Mouse (Mus musculus) forebrain, embryonic 10.5 days (tissue): Measurements from ENCODE around the gene Adk. TPM values are rescaled to one million over a fixed set of nuclear protein-coding genes. Genes with fewer than 3 reads are reported as not detected.

ENCODE experiments used
- DNase-seq: peaks from one replicate; pipeline ENCODE4 v3.0.0-alpha.2; 2017; ENCODE audit warnings: low spot score; ENCODE audit errors: extremely low spot score
- H3K27ac ChIP-seq: fragments of 300-500 bp; sonication (generic); 2 replicates; pipeline ENCODE4 v1.5.1; 2016; ENCODE audit warnings: mild to moderate bottlenecking
- H3K27me3 ChIP-seq: fragments of 300-500 bp; sonication (generic); 2 replicates; pipeline ENCODE4 v1.6.1; 2016; ENCODE audit warnings: mild to moderate bottlenecking; ENCODE audit not compliant: poor library complexity, severe bottlenecking
- H3K36me3 ChIP-seq: fragments of 300-500 bp; sonication (generic); replicated peaks from 2 replicates; pipeline ENCODE4 v1.6.1; 2016; ENCODE audit warnings: mild to moderate bottlenecking, moderate library complexity
- H3K4me1 ChIP-seq: fragments of 300-500 bp; sonication (generic); 2 replicates; pipeline ENCODE4 v1.6.1; 2016
- H3K4me3 ChIP-seq: fragments of 300-500 bp; sonication (generic); 2 replicates; pipeline ENCODE4 v1.5.1; 2016; ENCODE audit warnings: mild to moderate bottlenecking, moderate library complexity
- H3K9me3 ChIP-seq: fragments of 300-500 bp; sonication (generic); 2 replicates; pipeline ENCODE4 v1.6.1; 2016; ENCODE audit warnings: mild to moderate bottlenecking, moderate library complexity
- WGBS: fragments of 180-500 bp; shearing (Covaris S2); methylation state at CpG from one replicate; pipeline ENCODE4 v1.1.7; 2016; 5-methylcytosine and 5-hydroxymethylcytosine counted together
- polyA plus RNA-seq: library from polyadenylated mRNA; unstranded; fragments of >200 nt; fragmentation: Nextera tagmentation; extraction: Ambion mirVana; gene quantifications from 2 replicates; pipeline ENCODE4 v1.2.1, GENCODE M21; 2016

The Adk gene
- polyA plus RNA-seq, 1 experiment from 2014 or later: 171 TPM

GRCm38 (mm10) chr14:21112174-21112573, 59.8 kb downstream of the Adk start:
- H3K4me3 ChIP-seq: no peak overlapping the region
- no peaks in the 10 kb centered on the region for H3K36me3 ChIP-seq
- H3K27me3 ChIP-seq: no peaks in the 10 kb centered on the region
- H3K27ac ChIP-seq: no peak overlapping the region
- 94% methylated on average over 5 of the region's 5 CpGs for WGBS
- H3K9me3 ChIP-seq: no peaks in the 10 kb centered on the region
- no peak for DNase-seq
- H3K4me1 ChIP-seq: no peaks in the 10 kb centered on the region; the same call in 1 of the 2 replicates

- no peaks in the 10 kb centered on the region for H3K9me3 ChIP-seq
- H3K4me1 ChIP-seq: no peaks in the 10 kb centered on the region; the same call in 1 of the 2 replicates
- no peak for DNase-seq
- WGBS: 93% methylated on average over 6 of the region's 6 CpGs
- no peaks in the 10 kb centered on the region for H3K27me3 ChIP-seq
- no peak overlapping the region for H3K4me3 ChIP-seq
- H3K27ac ChIP-seq: no peak overlapping the region
- no peaks in the 10 kb centered on the region for H3K36me3 ChIP-seq
These were observed 60.4 kb downstream of the Adk start for GRCm38 (mm10) chr14:21112742-21113141.

GRCm38 (mm10) chr14:21114339-21114738, 62.0 kb downstream of the Adk start:
- no peaks in the 10 kb centered on the region for H3K9me3 ChIP-seq
- H3K27ac ChIP-seq: no peak overlapping the region
- H3K4me3 ChIP-seq: no peak overlapping the region
- no peaks in the 10 kb centered on the region for H3K27me3 ChIP-seq
- DNase-seq: no peak
- H3K4me1 ChIP-seq: no peaks in the 10 kb centered on the region; the same call in 1 of the 2 replicates
- H3K36me3 ChIP-seq: no peaks in the 10 kb centered on the region

- H3K27ac ChIP-seq: no peak overlapping the region
- H3K4me3 ChIP-seq: no peak overlapping the region
- no peaks in the 10 kb centered on the region for H3K36me3 ChIP-seq
- H3K4me1 ChIP-seq: no peaks in the 10 kb centered on the region; the same call in 1 of the 2 replicates
- H3K27me3 ChIP-seq: no peaks in the 10 kb centered on the region
- H3K9me3 ChIP-seq: no peaks in the 10 kb centered on the region
- DNase-seq: no peak
- 73% methylated on average over 4 of the region's 4 CpGs for WGBS
These were observed 62.9 kb downstream of the Adk start for GRCm38 (mm10) chr14:21115318-21115717.

GRCm38 (mm10) chr14:21115888-21116460, 63.6 kb downstream of the Adk start:
- WGBS: 65% methylated on average over 3 of the region's 3 CpGs
- no peak for DNase-seq
- H3K4me3 ChIP-seq: no peak overlapping the region
- H3K27me3 ChIP-seq: no peaks in the 10 kb centered on the region
- no peaks in the 10 kb centered on the region; the same call in 1 of the 2 replicates for H3K4me1 ChIP-seq
- no peaks in the 10 kb centered on the region for H3K9me3 ChIP-seq
- H3K36me3 ChIP-seq: no peaks in the 10 kb centered on the region
- H3K27ac ChIP-seq: no peak overlapping the region

- WGBS: 86% methylated on average over 4 of the region's 4 CpGs
These were observed 65.7 kb downstream of the Adk start for GRCm38 (mm10) chr14:21118095-21118494.

GRCm38 (mm10) chr14:21119653-21120313, 67.4 kb downstream of the Adk start:
- 88% methylated on average over 9 of the region's 9 CpGs for WGBS
- Histone ChIP-seq H3K4me3 (no peak overlapping the region), H3K27ac (no peak overlapping the region)

More at GRCm38 (mm10) chr14:21118095-21118494, 65.7 kb downstream of the Adk start:
- Histone ChIP-seq H3K4me1 (no peaks in the 10 kb centered on the region; the same call in 1 of the 2 replicates), H3K27ac (no peak overlapping the region), H3K4me3 (no peak overlapping the region), H3K36me3 (no peaks in the 10 kb centered on the region), H3K9me3 (no peaks in the 10 kb centered on the region), H3K27me3 (no peaks in the 10 kb centered on the region)
- DNase-seq: no peak

GRCm38 (mm10) chr14:21120473-21120872, 68.1 kb downstream of the Adk start:
- Histone ChIP-seq H3K4me3 (no peak overlapping the region), H3K36me3 (peaks cover 6% of the 10 kb centered on the region), H3K27me3 (no peaks in the 10 kb centered on the region), H3K27ac (no peak overlapping the region), H3K4me1 (no peaks in the 10 kb centered on the region; the same call in 1 of the 2 replicates), H3K9me3 (no peaks in the 10 kb centered on the region)
- 48% methylated on average over 3 of the region's 3 CpGs for WGBS
- no peak for DNase-seq

More at GRCm38 (mm10) chr14:21119653-21120313, 67.4 kb downstream of the Adk start:
- H3K36me3 ChIP-seq: peaks cover 6% of the 10 kb centered on the region
- no peak for DNase-seq
- no peaks in the 10 kb centered on the region; the same call in 1 of the 2 replicates for H3K4me1 ChIP-seq
- no peaks in the 10 kb centered on the region for H3K27me3 ChIP-seq
- no peaks in the 10 kb centered on the region for H3K9me3 ChIP-seq

- DNase-seq: no peak
- Histone ChIP-seq H3K27me3 (no peaks in the 10 kb centered on the region), H3K9me3 (no peaks in the 10 kb centered on the region), H3K36me3 (peaks cover 6% of the 10 kb centered on the region), H3K4me3 (no peak overlapping the region), H3K27ac (no peak overlapping the region), H3K4me1 (no peaks in the 10 kb centered on the region)
- 93% methylated on average over 6 of the region's 6 CpGs for WGBS
These were observed 74.8 kb downstream of the Adk start for GRCm38 (mm10) chr14:21127215-21127614.

- Histone ChIP-seq H3K27me3 (no peaks in the 10 kb centered on the region), H3K4me3 (no peak overlapping the region), H3K36me3 (no peaks in the 10 kb centered on the region), H3K4me1 (no peaks in the 10 kb centered on the region), H3K27ac (0 out of 2 replicates have a peak overlapping the region, but pooled peaks have one; percentile 48), H3K9me3 (no peaks in the 10 kb centered on the region)
- peak; percentile 25 for DNase-seq
- 50% methylated on average over 1 of the region's 1 CpGs for WGBS
These were observed 84.5 kb downstream of the Adk start for GRCm38 (mm10) chr14:21136906-21137305.

- WGBS: 68% methylated on average over 1 of the region's 1 CpGs
- Histone ChIP-seq H3K4me3 (no peak overlapping the region), H3K27ac (peak overlapping the region; percentile 48; the same call in 1 of the 2 replicates)
These were observed 90.2 kb downstream of the Adk start for GRCm38 (mm10) chr14:21142603-21143002.

GRCm38 (mm10) chr14:21143406-21144115, 91.2 kb downstream of the Adk start:
- H3K4me1 ChIP-seq: peaks cover 40% of the 10 kb centered on the region
- H3K36me3 ChIP-seq: no peaks in the 10 kb centered on the region
- no peaks in the 10 kb centered on the region for H3K9me3 ChIP-seq
- H3K27me3 ChIP-seq: no peaks in the 10 kb centered on the region
- peak overlapping the region; percentile 79 for H3K27ac ChIP-seq
- DNase-seq: peak; percentile 29
- 71% methylated on average over 8 of the region's 8 CpGs for WGBS
- H3K4me3 ChIP-seq: no peak overlapping the region

More at GRCm38 (mm10) chr14:21142603-21143002, 90.2 kb downstream of the Adk start:
- Histone ChIP-seq H3K4me1 (peaks cover 36% of the 10 kb centered on the region), H3K36me3 (no peaks in the 10 kb centered on the region), H3K9me3 (no peaks in the 10 kb centered on the region), H3K27me3 (no peaks in the 10 kb centered on the region)
- DNase-seq: no peak

GRCm38 (mm10) chr14:21147171-21147570, 94.8 kb downstream of the Adk start:
- Histone ChIP-seq H3K9me3 (no peaks in the 10 kb centered on the region), H3K4me3 (no peak overlapping the region), H3K27ac (0 out of 2 replicates have a peak overlapping the region, but pooled peaks have one; percentile 35), H3K36me3 (no peaks in the 10 kb centered on the region), H3K4me1 (peaks cover 39% of the 10 kb centered on the region), H3K27me3 (no peaks in the 10 kb centered on the region)
- 85% methylated on average over 1 of the region's 1 CpGs for WGBS
- DNase-seq: no peak
